Mouse (Mus musculus): ENCODE measurements at regions not wholly inside any gene's neighbourhood (a gene's known extent, or its start where the extent isn't known, plus 50 kb on each side); places are given as distances from the start of the nearest gene placed in this dataset.

GRCm38 (mm10) chr14:113012320-113013244 is 301.8 kb upstream of the Tpm3-rs7 start:
- Histone ChIP-seq H3K27ac (ENCODE audit: low read depth) (no peak overlapping the region), H3K36me3 (replicated peaks; ENCODE audit: control insufficient read depth, insufficient read depth, low read length) (no peaks in the 10 kb centered on the region), H3K4me1 (ENCODE audit: control insufficient read depth, insufficient read depth) (0 out of 2 replicates have a peak, but pooled peaks cover 4% of the 10 kb centered on the region), H3K27me3 (ENCODE audit: control insufficient read depth, insufficient read depth, low read length) (no peaks in the 10 kb centered on the region), H3K4me3 (ENCODE audit: low read depth, low read length) (no peak overlapping the region), H3K9me3 (replicated peaks; ENCODE audit: control insufficient read depth, low read length) (no peaks in the 10 kb centered on the region), H3K4me2 (ENCODE audit: low read depth, low read length) (no peak overlapping the region), H3K9ac (replicated peaks; ENCODE audit: low read depth, low read length) (no peak overlapping the region)
- TF ChIP-seq EP300 (IDR thresholded peaks at IDR 0.05; ENCODE audit: low read depth) (no peak), CTCF (IDR thresholded peaks at IDR 0.05; ENCODE audit: low read depth) (no peak)
- ATAC-seq (ENCODE audit: insufficient read depth, low read depth) (no peak), DNase-seq (ENCODE audit: low spot score) (peak; percentile 16)
- WGBS = 47% methylated on average over 1 of the region's 1 CpGs

- Histone ChIP-seq H3K4me1 (ENCODE audit: control insufficient read depth, insufficient read depth) (no peaks in the 10 kb centered on the region), H3K27me3 (ENCODE audit: control insufficient read depth, insufficient read depth, low read length) (no peaks in the 10 kb centered on the region), H3K36me3 (replicated peaks; ENCODE audit: control insufficient read depth, insufficient read depth, low read length) (no peaks in the 10 kb centered on the region), H3K9me3 (replicated peaks; ENCODE audit: control insufficient read depth, low read length) (no peaks in the 10 kb centered on the region), H3K27ac (ENCODE audit: low read depth) (no peak overlapping the region), H3K4me3 (ENCODE audit: low read depth, low read length) (no peak overlapping the region), H3K4me2 (ENCODE audit: low read depth, low read length) (no peak overlapping the region), H3K9ac (replicated peaks; ENCODE audit: low read depth, low read length) (no peak overlapping the region)
- DNase-seq (ENCODE audit: low spot score) (no peak), ATAC-seq (ENCODE audit: insufficient read depth, low read depth) (no peak)
- WGBS = 73% methylated on average over 3 of the region's 3 CpGs
- TF ChIP-seq CTCF (IDR thresholded peaks at IDR 0.05; ENCODE audit: low read depth) = no peak
- TF ChIP-seq EP300 (IDR thresholded peaks at IDR 0.05; ENCODE audit: low read depth) = no peak
Measured at GRCm38 (mm10) chr14:113026194-113026593, 288.2 kb upstream of the Tpm3-rs7 start.

All from heart, postnatal 0 days (tissue).